Mouse (Mus musculus) myocyte (in vitro differentiated cells): ENCODE measurements around the gene Gsg1. TPM values are rescaled to one million over a fixed set of nuclear protein-coding genes. Genes with fewer than 3 reads are reported as not detected.

Experiments used
- H3K27me3 ChIP-seq: one replicate; pipeline ENCODE4 v1.6.1; 2011; ENCODE audit not compliant: control insufficient read depth, insufficient read depth, insufficient read length
- H3K36me3 ChIP-seq: one replicate; pipeline ENCODE4 v1.6.1; 2011; ENCODE audit not compliant: control insufficient read depth, insufficient read depth
- H3K4me2 ChIP-seq: one replicate; pipeline ENCODE4 v1.6.1; 2011; ENCODE audit warnings: low read depth, control low read depth
- H3K4me3 ChIP-seq: one replicate; pipeline ENCODE4 v1.5.1; 2011; ENCODE audit warnings: mild to moderate bottlenecking, control low read depth, moderate library complexity
- H3K79me2 ChIP-seq: one replicate; pipeline ENCODE4 v1.6.1; 2011; ENCODE audit not compliant: control insufficient read depth, insufficient read depth
- H3ac ChIP-seq: one replicate; pipeline ENCODE4 v1.6.1; 2011; ENCODE audit not compliant: control insufficient read depth, insufficient read length
- CEBPB ChIP-seq: IDR thresholded peaks from 2 replicates; pipeline ENCODE4 v1.6.1; 2011; ENCODE audit warnings: mild to moderate bottlenecking, moderate library complexity; ENCODE audit not compliant: poor library complexity, insufficient read depth, severe bottlenecking
- E2F4 ChIP-seq: IDR thresholded peaks from one replicate; pipeline ENCODE4 v1.6.1; 2011; ENCODE audit warnings: mild to moderate bottlenecking, control low read depth, moderate library complexity; ENCODE audit not compliant: insufficient read depth
- MAX ChIP-seq: IDR thresholded peaks from one replicate; pipeline ENCODE4 v1.6.1; 2011; ENCODE audit warnings: low read depth, mild to moderate bottlenecking, control low read depth
- MYOD1 ChIP-seq, 3 experiments: IDR thresholded peaks; one replicate each; pipeline ENCODE4 v1.6.1; 2011; ENCODE audit warnings: control low read depth in 2 of 3, low read depth in 2 of 3, mild to moderate bottlenecking in 2 of 3, moderate library complexity in 1 of 3; ENCODE audit not compliant: insufficient read length in 2 of 3, control insufficient read depth in 1 of 3
- MYOG ChIP-seq, 3 experiments: IDR thresholded peaks; one replicate each; pipeline ENCODE4 v1.6.1; 2011; ENCODE audit warnings: control low read depth in 2 of 3, low read depth in 2 of 3, mild to moderate bottlenecking in 2 of 3; ENCODE audit not compliant: insufficient read length in 2 of 3, control insufficient read depth in 1 of 3, insufficient read depth in 1 of 3
- POLR2A ChIP-seq: IDR thresholded peaks from one replicate; pipeline ENCODE4 v1.6.1; 2011; ENCODE audit warnings: low read depth, mild to moderate bottlenecking, control low read depth, moderate library complexity; ENCODE audit not compliant: insufficient read length
- POLR2AphosphoS2 ChIP-seq: IDR thresholded peaks from one replicate; pipeline ENCODE4 v1.6.1; 2011; ENCODE audit warnings: low read depth, control low read depth; ENCODE audit not compliant: insufficient read length
- REST ChIP-seq: IDR thresholded peaks from one replicate; pipeline ENCODE4 v1.6.1; 2011; ENCODE audit warnings: mild to moderate bottlenecking, control low read depth, moderate library complexity; ENCODE audit not compliant: insufficient read depth, insufficient read length
- SRF ChIP-seq: IDR thresholded peaks from one replicate; pipeline ENCODE4 v1.6.1; 2011; ENCODE audit warnings: low read depth; ENCODE audit not compliant: control insufficient read depth, insufficient read length
- TCF12 ChIP-seq: IDR thresholded peaks from one replicate; pipeline ENCODE4 v1.6.1; 2011; ENCODE audit warnings: mild to moderate bottlenecking, control low read depth; ENCODE audit not compliant: poor library complexity, insufficient read depth, severe bottlenecking
- TCF3 ChIP-seq: IDR thresholded peaks from one replicate; pipeline ENCODE4 v1.6.1; 2011; ENCODE audit warnings: low read depth, control low read depth; ENCODE audit not compliant: insufficient read length
- USF1 ChIP-seq: IDR thresholded peaks from one replicate; pipeline ENCODE4 v1.6.1; 2011; ENCODE audit warnings: low read depth, mild to moderate bottlenecking, control low read depth, moderate library complexity
- polyA plus RNA-seq: library from polyadenylated mRNA; unstranded; fragments of >200 nt; fragmentation: generic; extraction: Trizol; gene quantifications from one replicate; pipeline ENCODE4 v1.2.1, GENCODE M21; 2012; ENCODE audit warnings: missing spikeins

Gene Gsg1
- polyA plus RNA-seq, 1 experiment = 0.04 TPM

DNA sequence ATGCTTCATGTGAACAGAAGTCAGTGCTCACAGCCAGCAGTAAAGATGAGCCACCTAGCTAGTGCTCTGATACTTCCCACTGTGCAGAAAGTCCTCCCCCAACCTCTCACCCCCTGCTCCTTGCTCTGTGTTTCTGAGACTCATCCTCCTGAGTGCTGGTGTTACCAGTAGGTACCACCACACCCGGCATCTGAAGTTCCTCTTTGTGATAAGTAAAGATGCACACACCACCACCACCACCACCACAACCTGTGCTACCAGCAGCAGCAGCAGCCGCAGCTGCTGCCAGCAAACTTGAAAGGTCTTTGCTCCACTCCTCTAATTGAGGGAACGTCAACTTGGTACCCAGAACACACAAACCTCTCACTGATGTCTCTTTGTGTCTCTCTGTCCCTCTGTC lies 13.1 kb upstream of the Gsg1 start:
- Histone ChIP-seq H3ac (no peak overlapping the region), H3K4me3 (no peak overlapping the region)
- TF ChIP-seq SRF (no peak), TCF12 (no peak), MYOG (IDR thresholded peaks at IDR 0.05; ENCODE audit: control insufficient read depth in 1 of 3, insufficient read depth in 1 of 3, insufficient read length in 2 of 3, low read depth in 2 of 3) (no peak), TCF3 (no peak), POLR2AphosphoS2 (no peak), MYOD1 (IDR thresholded peaks at IDR 0.05; ENCODE audit: control insufficient read depth in 1 of 3, insufficient read length in 2 of 3, low read depth in 2 of 3) (no peak), USF1 (no peak), CEBPB (no peak), MAX (no peak)

DNA sequence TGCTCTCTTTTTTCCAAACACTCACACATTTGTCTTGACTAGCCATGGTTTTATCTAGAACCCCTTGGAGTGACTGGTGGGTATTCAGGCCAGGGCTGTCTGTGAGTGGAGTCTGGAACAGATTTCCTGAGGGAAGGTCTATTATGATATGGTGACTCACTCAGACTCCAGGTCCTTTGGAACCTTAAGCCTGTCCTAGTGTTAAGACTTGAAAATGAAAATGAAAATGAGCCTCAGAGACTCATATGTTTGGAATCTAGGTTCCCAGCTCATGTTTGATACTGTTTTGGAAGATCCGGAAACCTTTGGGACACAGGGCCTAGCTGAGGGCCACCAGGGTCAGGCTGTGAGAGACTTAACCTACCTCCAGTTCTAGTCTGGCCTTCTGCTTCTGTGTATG lies 11.9 kb upstream of the Gsg1 start:
- H3K4me3 ChIP-seq = no peak overlapping the region
- H3K4me2 ChIP-seq = no peak overlapping the region
- no peak for TF ChIP-seq USF1
- no peak for TF ChIP-seq MAX
- TF ChIP-seq POLR2A = no peak
- no peak for TF ChIP-seq TCF12
- no peak for TF ChIP-seq MYOG (IDR thresholded peaks at IDR 0.05; ENCODE audit: control insufficient read depth in 1 of 3, insufficient read depth in 1 of 3, insufficient read length in 2 of 3, low read depth in 2 of 3)
- TF ChIP-seq TCF3 = no peak
- TF ChIP-seq CEBPB = no peak
- TF ChIP-seq E2F4 = no peak
- no peak overlapping the region for H3ac ChIP-seq
- no peaks in the 10 kb centered on the region for H3K27me3 ChIP-seq
- H3K79me2 ChIP-seq = no peaks in the 10 kb centered on the region
- no peaks in the 10 kb centered on the region for H3K36me3 ChIP-seq

More for the DNA sequence above, 13.1 kb upstream of the Gsg1 start:
- H3K27me3 ChIP-seq = no peaks in the 10 kb centered on the region
- no peaks in the 10 kb centered on the region for H3K36me3 ChIP-seq
- H3K4me2 ChIP-seq = no peak overlapping the region
- no peaks in the 10 kb centered on the region for H3K79me2 ChIP-seq

- Histone ChIP-seq H3ac (no peak overlapping the region), H3K36me3 (no peaks in the 10 kb centered on the region)
Measured at GRCm38 (mm10) chr6:135264136-135264535, 10.0 kb upstream of the Gsg1 start.

DNA sequence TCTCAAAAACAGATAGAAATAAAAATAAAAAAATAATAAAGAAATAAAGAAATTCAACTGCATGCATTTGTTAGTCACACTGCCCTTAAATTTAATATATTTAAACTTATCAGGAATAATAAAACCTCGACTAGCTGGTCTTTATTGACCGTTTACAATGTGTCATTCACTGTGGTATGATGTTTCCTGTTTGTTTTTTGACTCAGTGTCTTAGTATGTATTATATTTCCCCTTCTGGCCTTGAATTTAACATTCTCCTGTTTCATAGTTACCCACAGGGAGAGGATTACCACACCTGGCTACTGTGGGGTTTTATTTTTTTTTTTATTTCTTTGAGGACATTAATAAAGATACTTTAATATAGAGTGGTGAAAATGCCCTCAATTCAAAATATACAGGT lies 8.4 kb upstream of the Gsg1 start:
- TF ChIP-seq E2F4 (no peak), CEBPB (no peak), MAX (no peak), USF1 (no peak), SRF (no peak), TCF3 (no peak), MYOD1 (IDR thresholded peaks at IDR 0.05; ENCODE audit: control insufficient read depth in 1 of 3, insufficient read length in 2 of 3, low read depth in 2 of 3) (no peak), POLR2AphosphoS2 (no peak), REST (no peak), POLR2A (no peak), MYOG (IDR thresholded peaks at IDR 0.05; ENCODE audit: control insufficient read depth in 1 of 3, insufficient read depth in 1 of 3, insufficient read length in 2 of 3, low read depth in 2 of 3) (no peak), TCF12 (no peak)
- H3K36me3 ChIP-seq = no peaks in the 10 kb centered on the region

More at GRCm38 (mm10) chr6:135264136-135264535, 10.0 kb upstream of the Gsg1 start:
- Histone ChIP-seq H3K27me3 (no peaks in the 10 kb centered on the region), H3K79me2 (no peaks in the 10 kb centered on the region), H3K4me3 (no peak overlapping the region), H3K4me2 (no peak overlapping the region)
- no peak for TF ChIP-seq MAX

GRCm38 (mm10) chr6:135261124-135261523 lies 7.0 kb upstream of the Gsg1 start:
- TF ChIP-seq TCF12 (no peak), E2F4 (no peak), POLR2A (no peak), MYOG (IDR thresholded peaks at IDR 0.05; ENCODE audit: control insufficient read depth in 1 of 3, insufficient read depth in 1 of 3, insufficient read length in 2 of 3, low read depth in 2 of 3) (no peak), USF1 (no peak), MYOD1 (IDR thresholded peaks at IDR 0.05; ENCODE audit: control insufficient read depth in 1 of 3, insufficient read length in 2 of 3, low read depth in 2 of 3) (no peak), POLR2AphosphoS2 (no peak), SRF (no peak), MAX (no peak), REST (no peak), TCF3 (no peak), CEBPB (no peak)
- Histone ChIP-seq H3K27me3 (no peaks in the 10 kb centered on the region), H3K79me2 (no peaks in the 10 kb centered on the region), H3ac (no peak overlapping the region), H3K36me3 (no peaks in the 10 kb centered on the region), H3K4me2 (no peak overlapping the region), H3K4me3 (no peak overlapping the region)

More for the DNA sequence above, 8.4 kb upstream of the Gsg1 start:
- Histone ChIP-seq H3K79me2 (no peaks in the 10 kb centered on the region), H3K27me3 (no peaks in the 10 kb centered on the region), H3K4me3 (no peak overlapping the region), H3ac (no peak overlapping the region), H3K4me2 (peak overlapping the region; percentile 9)
